Mouse (Mus musculus) heart, adult 8-10 months (tissue): ENCODE measurements around the gene Scmh1. TPM values are rescaled to one million over a fixed set of nuclear protein-coding genes. Genes with fewer than 3 reads are reported as not detected.
"Not testable (repeated sequence)": the region's sequence is repeated elsewhere in the genome, so short reads cannot be mapped to it uniquely, and the experiment has no call there.

Source experiments
- DNase-seq: peaks from one replicate; pipeline ENCODE4 v3.0.0; 2022; ENCODE audit warnings: low spot score
- total RNA-seq, 4 experiments: library from RNA; stranded (reverse); gene quantifications; 2 replicates each; pipeline ENCODE4 v1.2.4; 2022

Scmh1 gene
- 10 to 100 TPM; 58.6 to 65.6 (median 61.3) TPM for total RNA-seq

- peak; percentile 45 for DNase-seq
Observed at GRCm38 (mm10) chr4:120405144-120405805, at the start of gene Scmh1. Gene Scmh1, plus strand, starts transcription at chr4:120405281.

- DNase-seq: no peak
Observed at GRCm38 (mm10) chr4:120360011-120360521, 45.0 kb upstream of the Scmh1 start.

- no peak for DNase-seq
Observed at GRCm38 (mm10) chr4:120364729-120365128, 40.4 kb upstream of the Scmh1 start.

- DNase-seq: no peak
Observed at GRCm38 (mm10) chr4:120365456-120365855, 39.6 kb upstream of the Scmh1 start.

GRCm38 (mm10) chr4:120368031-120368430, 37.0 kb upstream of the Scmh1 start:
- no peak for DNase-seq

GRCm38 (mm10) chr4:120368663-120369062, 36.4 kb upstream of the Scmh1 start:
- peak; percentile 47 for DNase-seq

- DNase-seq: peak; percentile 47
Observed at GRCm38 (mm10) chr4:120369156-120369555, 35.9 kb upstream of the Scmh1 start.

- DNase-seq: no peak
Observed at GRCm38 (mm10) chr4:120369861-120370366, 35.2 kb upstream of the Scmh1 start.

- no peak for DNase-seq
Observed at GRCm38 (mm10) chr4:120372838-120373237, 32.2 kb upstream of the Scmh1 start.

GRCm38 (mm10) chr4:120373813-120374212, 31.3 kb upstream of the Scmh1 start:
- DNase-seq: no peak

GRCm38 (mm10) chr4:120380811-120381391, 24.2 kb upstream of the Scmh1 start:
- DNase-seq: peak; percentile 91

- DNase-seq: no peak
Observed at GRCm38 (mm10) chr4:120385496-120385895, 19.6 kb upstream of the Scmh1 start.

- DNase-seq: peak; percentile 24
Observed at GRCm38 (mm10) chr4:120387496-120387895, 17.6 kb upstream of the Scmh1 start.

- DNase-seq: no peak
Observed at GRCm38 (mm10) chr4:120387968-120388367, 17.1 kb upstream of the Scmh1 start.

- no peak for DNase-seq
Observed at GRCm38 (mm10) chr4:120388998-120389542, 16.0 kb upstream of the Scmh1 start.

- DNase-seq: no peak
Observed at GRCm38 (mm10) chr4:120389546-120389945, 15.5 kb upstream of the Scmh1 start.

GRCm38 (mm10) chr4:120391591-120391990, 13.5 kb upstream of the Scmh1 start:
- no peak for DNase-seq

- no peak for DNase-seq
Observed at GRCm38 (mm10) chr4:120392341-120392740, 12.7 kb upstream of the Scmh1 start.

- DNase-seq: peak; percentile 13
Observed at GRCm38 (mm10) chr4:120392748-120393147, 12.3 kb upstream of the Scmh1 start.

GRCm38 (mm10) chr4:120400251-120400650, 4.8 kb upstream of the Scmh1 start:
- no peak for DNase-seq

- DNase-seq: not testable (repeated sequence)
Observed at GRCm38 (mm10) chr4:120402105-120402504, 3.0 kb upstream of the Scmh1 start.

GRCm38 (mm10) chr4:120404247-120404646, 834 bp upstream of the Scmh1 start:
- DNase-seq: no peak

- DNase-seq: no peak
Observed at GRCm38 (mm10) chr4:120404778-120405143, 320 bp upstream of the Scmh1 start.
